Mouse (Mus musculus) right cerebral cortex, postnatal 25 days (tissue): ENCODE measurements at regions not wholly inside any gene's neighbourhood (a gene's known extent, or its start where the extent isn't known, plus 50 kb on each side); places are given as distances from the start of the nearest gene placed in this dataset.

ENCODE experiments used
- DNase-seq: peaks from one replicate; pipeline ENCODE4 v3.0.0; 2022

GRCm38 (mm10) chr5:28526435-28526834 lies 59.4 kb upstream of the Shh start:
- DNase-seq, result no peak

DNA sequence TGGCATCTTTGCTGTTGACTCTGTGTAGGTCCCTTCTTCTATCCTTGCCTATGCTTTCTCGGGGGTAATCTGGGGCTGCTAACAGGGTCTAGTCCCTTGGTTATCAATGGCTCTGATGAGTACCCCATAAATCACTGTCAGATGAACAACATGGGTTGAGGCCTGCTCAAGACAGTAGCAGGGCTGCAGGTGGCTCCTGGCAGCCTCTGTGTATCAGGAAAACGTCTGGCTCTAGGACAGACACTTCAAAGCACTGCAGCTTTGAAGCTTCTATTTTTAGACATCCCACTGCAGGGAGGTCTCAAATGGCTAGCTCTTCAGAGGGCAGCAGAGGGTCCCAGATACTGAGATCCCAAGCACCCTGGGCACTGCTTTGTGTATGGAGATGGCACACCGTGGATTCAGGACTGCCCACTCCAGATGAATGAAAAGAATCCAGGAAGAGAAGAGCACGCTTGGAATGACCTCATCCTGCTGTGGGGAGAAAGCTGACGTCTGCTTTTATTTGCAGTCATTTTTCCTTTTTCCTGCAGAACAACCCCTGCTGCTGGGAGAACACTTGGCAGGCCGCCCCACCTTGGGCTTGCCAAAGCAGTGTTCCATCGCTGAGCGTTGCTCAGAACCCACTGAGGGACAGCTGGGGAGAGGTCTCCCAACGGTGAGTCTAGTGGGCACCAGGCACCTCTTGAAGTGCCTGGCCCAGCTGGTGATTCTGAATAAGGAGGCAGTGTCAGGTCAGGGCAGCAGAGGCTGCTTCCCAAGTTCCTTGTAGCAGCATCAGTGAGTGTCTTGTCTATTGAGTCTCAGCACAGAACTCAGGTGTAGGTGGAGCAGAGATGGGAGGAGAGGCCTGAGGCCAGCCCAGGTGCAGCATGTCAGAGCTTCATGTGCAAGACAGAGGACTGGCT lies 54.0 kb upstream of the Shh start:
- DNase-seq, result peak; percentile 66

DNA sequence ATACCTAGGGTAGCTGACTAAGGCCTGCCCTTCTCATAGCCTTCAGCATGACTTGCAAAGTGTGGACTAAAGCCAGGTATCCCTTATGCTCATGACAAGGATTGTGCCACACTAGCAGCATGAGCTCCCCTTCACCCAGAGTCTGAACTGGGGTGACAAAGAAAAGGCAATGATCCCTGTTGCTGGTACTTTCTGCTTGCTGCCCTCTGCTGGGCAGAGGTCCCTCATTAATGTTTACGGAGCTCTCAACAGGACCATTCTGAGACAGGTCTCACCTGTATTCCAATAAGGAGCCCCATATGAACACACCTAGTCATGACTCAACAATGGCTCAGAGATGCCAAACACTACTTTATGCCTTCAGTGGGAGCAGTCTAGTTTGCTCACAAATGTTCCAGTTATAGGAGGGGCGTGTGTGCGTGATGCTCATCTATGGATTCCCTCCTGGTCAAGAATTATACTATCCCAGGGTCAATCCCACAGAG lies 52.0 kb upstream of the Shh start:
- DNase-seq, result no peak
